Mouse (Mus musculus) forebrain, embryonic 15.5 days (tissue): ENCODE results near the gene Ssbp3. TPM values are rescaled to one million over a fixed set of nuclear protein-coding genes. Genes with fewer than 3 reads are reported as not detected.
A peak's percentile ranks its signal among the peaks of the same experiment; 100 is the strongest.

Experiments used
- ATAC-seq: fragments of 200-750 bp; cut with Nextera tagmentation; replicated peaks from 2 replicates; pipeline ENCODE4 v1.8.0; 2017; ENCODE audit warnings: mild to moderate bottlenecking, moderate TSS enrichment, moderate library complexity
- H3K27ac ChIP-seq: fragments of 300-500 bp; sonication (generic); replicated peaks from 2 replicates; pipeline ENCODE4 v1.5.1; 2015; ENCODE audit warnings: mild to moderate bottlenecking, inconsistent platforms
- H3K27me3 ChIP-seq: fragments of 300-500 bp; sonication (generic); 2 replicates; pipeline ENCODE4 v1.6.1; 2015; ENCODE audit warnings: inconsistent platforms
- H3K36me3 ChIP-seq: fragments of 300-500 bp; sonication (generic); 2 replicates; pipeline ENCODE4 v1.6.1; 2015; ENCODE audit warnings: mild to moderate bottlenecking, inconsistent platforms
- H3K4me1 ChIP-seq: fragments of 300-500 bp; sonication (generic); 2 replicates; pipeline ENCODE4 v1.6.1; 2015; ENCODE audit warnings: inconsistent platforms
- H3K4me2 ChIP-seq: fragments of 300-500 bp; sonication (generic); replicated peaks from 2 replicates; pipeline ENCODE4 v1.6.1; 2015; ENCODE audit warnings: mild to moderate bottlenecking, inconsistent platforms
- H3K4me3 ChIP-seq: fragments of 300-500 bp; sonication (generic); 2 replicates; pipeline ENCODE4 v1.5.1; 2015; ENCODE audit warnings: mild to moderate bottlenecking, inconsistent platforms
- H3K9ac ChIP-seq: fragments of 300-500 bp; sonication (generic); replicated peaks from 2 replicates; pipeline ENCODE4 v1.6.1; 2015; ENCODE audit warnings: mild to moderate bottlenecking, inconsistent platforms
- H3K9me3 ChIP-seq: fragments of 300-500 bp; sonication (generic); 2 replicates; pipeline ENCODE4 v1.6.1; 2016; ENCODE audit warnings: inconsistent platforms
- WGBS: fragments of 180-500 bp; shearing (Covaris S2); methylation state at CpG from one replicate; pipeline ENCODE4 v1.1.7; 2015; ENCODE audit warnings: mixed read lengths; 5-methylcytosine and 5-hydroxymethylcytosine counted together
- polyA plus RNA-seq: library from polyadenylated mRNA; unstranded; fragments of >200 nt; fragmentation: Nextera tagmentation; extraction: Ambion mirVana; gene quantifications from 2 replicates; pipeline ENCODE4 v1.2.1, GENCODE M21; 2015

The Ssbp3 gene
- polyA plus RNA-seq, 1 experiment from 2014 or later = 198 TPM

DNA sequence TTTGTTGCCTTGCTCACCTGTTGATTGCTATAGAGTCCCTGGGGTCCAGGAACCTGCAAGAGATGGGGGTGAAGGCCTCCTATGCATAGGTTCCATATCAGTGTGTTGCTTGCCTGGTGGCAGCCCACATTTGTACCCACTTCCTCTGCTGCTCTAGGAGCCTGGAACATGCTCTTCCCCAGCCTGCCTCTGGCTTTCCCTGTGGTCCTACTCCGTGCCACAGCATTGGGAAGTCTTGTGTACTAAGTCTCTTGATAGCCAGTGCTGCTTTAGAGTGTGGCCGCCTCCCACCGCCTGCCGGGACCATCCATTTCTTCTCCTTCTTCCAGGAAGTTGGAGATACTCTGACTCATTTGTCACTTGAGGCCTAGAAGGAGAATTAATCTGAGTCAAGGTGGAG, 13.7 kb downstream of the Ssbp3 start:
- ATAC-seq = no peak
- no peaks in the 10 kb centered on the region for H3K27me3 ChIP-seq
- no peak overlapping the region for H3K4me2 ChIP-seq
- H3K27ac ChIP-seq = no peak overlapping the region
- peaks cover 57% of the 10 kb centered on the region for H3K4me1 ChIP-seq
- H3K4me3 ChIP-seq = no peak overlapping the region
- 97% methylated on average over 4 of the region's 4 CpGs for WGBS
- no peak overlapping the region for H3K9ac ChIP-seq
- peaks cover 51% of the 10 kb centered on the region for H3K36me3 ChIP-seq
- H3K9me3 ChIP-seq = no peaks in the 10 kb centered on the region

DNA sequence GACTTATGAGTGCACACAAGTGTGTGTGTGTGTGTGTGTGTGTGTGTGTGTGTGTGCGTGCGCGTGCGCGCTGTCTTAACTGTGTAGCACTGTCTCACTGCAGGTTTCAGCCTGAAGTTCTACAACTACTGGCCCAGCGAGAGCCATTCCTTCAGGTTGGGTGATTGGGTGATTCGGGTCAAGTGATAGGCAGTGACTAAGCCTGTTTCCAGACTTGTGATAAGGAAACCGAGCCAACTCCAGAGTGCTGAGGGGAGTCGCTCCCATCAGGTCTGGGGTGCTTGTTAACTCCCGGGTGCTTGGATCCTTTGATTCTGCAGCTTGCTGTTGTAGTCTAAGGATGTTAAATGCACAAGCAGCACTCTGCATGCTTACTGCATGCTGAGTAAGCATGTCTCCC, 14.4 kb downstream of the Ssbp3 start:
- Histone ChIP-seq H3K4me3 (no peak overlapping the region), H3K27me3 (no peaks in the 10 kb centered on the region), H3K27ac (no peak overlapping the region), H3K9me3 (no peaks in the 10 kb centered on the region), H3K4me1 (peaks cover 57% of the 10 kb centered on the region), H3K4me2 (no peak overlapping the region), H3K36me3 (peaks cover 44% of the 10 kb centered on the region), H3K9ac (no peak overlapping the region)
- whole genome bisulfite sequencing = 87% methylated on average over 10 of the region's 10 CpGs
- ATAC-seq = no peak

DNA sequence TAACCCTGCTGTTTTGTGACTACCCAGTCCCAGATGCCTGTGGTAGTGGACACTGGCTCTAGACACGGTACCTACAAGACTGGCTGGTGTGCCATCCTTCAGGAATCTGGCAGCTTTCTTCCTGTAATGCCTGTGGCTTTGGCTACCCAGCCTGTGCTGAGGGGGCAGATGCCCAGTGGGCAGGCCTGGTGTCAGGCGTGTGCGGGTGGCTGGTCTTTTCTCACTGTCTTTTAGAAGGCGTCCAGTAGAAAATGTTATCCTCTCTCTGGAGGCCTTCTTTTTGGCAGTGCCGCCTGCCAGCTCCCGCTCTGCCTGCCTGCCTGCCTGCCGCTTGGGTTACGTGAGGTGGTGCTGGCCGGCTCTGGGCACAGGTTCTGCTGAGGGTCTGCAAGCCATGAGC, 15.9 kb downstream of the Ssbp3 start:
- Histone ChIP-seq H3K9me3 (no peaks in the 10 kb centered on the region), H3K27me3 (no peaks in the 10 kb centered on the region), H3K27ac (no peak overlapping the region), H3K36me3 (peaks cover 37% of the 10 kb centered on the region), H3K4me3 (no peak overlapping the region), H3K9ac (no peak overlapping the region), H3K4me1 (peaks cover 54% of the 10 kb centered on the region), H3K4me2 (no peak overlapping the region)
- no peak for ATAC-seq
- 78% methylated on average over 9 of the region's 9 CpGs for WGBS

DNA sequence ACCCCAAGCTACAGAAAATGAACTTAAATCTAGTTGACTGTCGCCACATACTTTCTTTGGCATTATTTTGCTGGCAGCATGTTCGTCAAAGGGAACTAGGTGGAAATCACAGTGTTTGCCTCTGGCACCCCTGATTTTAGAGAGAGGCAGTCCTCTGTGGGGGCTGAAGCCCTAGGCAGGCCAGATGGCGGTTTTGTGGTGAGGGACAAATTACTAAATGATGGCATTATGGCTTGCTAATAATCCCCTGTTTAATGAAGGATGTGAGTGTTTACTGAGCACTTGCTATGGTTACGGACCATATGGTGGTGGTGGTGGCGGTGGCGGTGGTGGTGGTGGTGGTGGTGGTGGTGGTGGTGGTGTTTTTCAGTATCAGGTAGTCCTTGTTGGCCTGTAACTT, 16.5 kb downstream of the Ssbp3 start:
- 42% methylated on average over 6 of the region's 6 CpGs for WGBS
- H3K4me2 ChIP-seq = no peak overlapping the region
- H3K9ac ChIP-seq = no peak overlapping the region
- ATAC-seq = no peak
- peaks cover 36% of the 10 kb centered on the region for H3K36me3 ChIP-seq
- no peaks in the 10 kb centered on the region for H3K27me3 ChIP-seq
- no peak overlapping the region for H3K27ac ChIP-seq
- no peak overlapping the region for H3K4me3 ChIP-seq
- H3K4me1 ChIP-seq = peaks cover 48% of the 10 kb centered on the region
- no peaks in the 10 kb centered on the region for H3K9me3 ChIP-seq

DNA sequence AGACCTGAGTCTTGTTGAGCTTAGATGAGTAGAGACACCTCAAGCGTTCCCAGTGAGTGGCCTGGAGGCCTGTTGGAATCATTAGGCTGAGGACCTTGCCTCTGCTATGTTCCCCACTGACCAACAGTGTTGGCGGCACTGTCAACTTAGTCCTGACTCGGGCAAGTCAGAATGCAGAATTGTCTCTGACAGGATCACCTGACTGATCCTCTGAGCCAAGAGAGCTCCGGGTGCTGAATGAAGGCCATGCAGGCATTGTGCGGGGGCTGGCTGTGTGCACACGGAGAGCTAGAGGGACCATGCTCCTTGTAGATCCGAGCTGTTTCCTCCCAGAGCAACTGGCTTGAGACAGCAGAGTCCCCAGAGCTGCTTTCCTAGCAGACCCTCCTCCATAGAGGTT, 18.5 kb downstream of the Ssbp3 start:
- H3K27me3 ChIP-seq = no peaks in the 10 kb centered on the region
- no peak; the same call in 1 of the 2 replicates for ATAC-seq
- H3K4me3 ChIP-seq = no peak overlapping the region
- H3K27ac ChIP-seq = no peak overlapping the region
- no peak overlapping the region for H3K9ac ChIP-seq
- peaks cover 49% of the 10 kb centered on the region for H3K4me1 ChIP-seq
- H3K9me3 ChIP-seq = no peaks in the 10 kb centered on the region
- WGBS = 70% methylated on average over 7 of the region's 7 CpGs
- H3K36me3 ChIP-seq = peaks cover 23% of the 10 kb centered on the region
- H3K4me2 ChIP-seq = no peak overlapping the region

DNA sequence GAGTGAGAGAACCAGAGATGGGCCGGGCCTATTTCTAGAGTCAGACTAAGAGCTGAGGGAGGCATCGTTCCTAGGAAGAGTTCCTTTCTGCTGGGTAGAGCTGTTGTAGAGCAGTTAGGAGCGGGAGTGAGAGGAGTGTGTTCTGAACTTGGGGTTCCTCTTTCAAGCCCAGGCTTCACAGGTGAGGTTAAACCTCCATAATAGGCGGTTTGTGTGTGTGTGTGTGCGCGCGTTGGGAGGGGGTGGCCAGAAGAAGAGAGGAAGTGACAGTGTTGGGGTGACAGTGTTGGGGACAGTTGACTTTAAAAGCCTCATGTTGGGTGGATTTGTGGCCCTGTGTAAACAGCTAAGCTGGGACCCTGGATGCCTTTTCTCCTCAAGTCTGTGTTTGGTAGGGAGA, 22.1 kb downstream of the Ssbp3 start:
- Histone ChIP-seq H3K4me1 (peaks cover 72% of the 10 kb centered on the region), H3K27ac (no peak overlapping the region), H3K36me3 (peaks cover 4% of the 10 kb centered on the region; the same call in 1 of the 2 replicates), H3K9me3 (no peaks in the 10 kb centered on the region), H3K27me3 (no peaks in the 10 kb centered on the region), H3K4me2 (no peak overlapping the region), H3K9ac (no peak overlapping the region), H3K4me3 (no peak overlapping the region)
- ATAC-seq = no peak
- WGBS = 93% methylated on average over 7 of the region's 7 CpGs

DNA sequence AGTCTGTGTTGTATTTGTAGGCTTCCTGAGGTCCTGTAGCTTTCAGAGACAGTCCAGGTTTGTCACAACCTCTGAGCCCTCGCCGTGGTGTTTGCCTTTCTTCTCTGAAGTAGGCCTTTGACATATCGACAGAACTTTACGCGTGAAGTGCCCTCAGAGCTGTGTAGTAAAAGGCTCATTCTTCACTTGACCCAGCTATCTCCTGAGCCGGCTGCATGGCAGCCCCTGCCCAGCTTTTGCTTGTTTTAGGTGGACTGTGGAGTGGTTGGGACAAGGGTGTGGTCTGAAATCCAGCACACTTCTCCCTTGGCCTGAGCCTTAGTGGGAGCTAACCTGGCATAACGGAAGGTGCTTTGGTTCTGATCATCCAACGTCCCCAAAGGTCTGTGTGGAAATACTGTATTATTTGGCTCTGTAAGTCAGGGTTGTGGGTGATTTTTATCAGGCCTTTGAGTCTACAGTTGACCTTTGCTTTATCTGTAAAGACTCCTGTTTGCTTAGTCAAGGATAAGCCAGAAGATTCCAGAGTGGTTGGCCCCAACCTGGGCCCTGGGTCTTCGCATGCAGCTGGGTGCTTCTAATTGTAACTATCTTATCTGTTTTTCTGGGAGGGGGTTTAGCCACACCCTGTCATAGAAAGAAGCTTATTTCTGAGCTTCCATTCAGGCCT, 23.4 kb downstream of the Ssbp3 start:
- ATAC-seq = no peak
- Histone ChIP-seq H3K9ac (no peak overlapping the region), H3K9me3 (no peaks in the 10 kb centered on the region), H3K36me3 (no peaks in the 10 kb centered on the region), H3K4me1 (peaks cover 81% of the 10 kb centered on the region), H3K27me3 (no peaks in the 10 kb centered on the region), H3K4me3 (no peak overlapping the region), H3K4me2 (no peak overlapping the region), H3K27ac (no peak overlapping the region)
- WGBS = 79% methylated on average over 9 of the region's 9 CpGs

DNA sequence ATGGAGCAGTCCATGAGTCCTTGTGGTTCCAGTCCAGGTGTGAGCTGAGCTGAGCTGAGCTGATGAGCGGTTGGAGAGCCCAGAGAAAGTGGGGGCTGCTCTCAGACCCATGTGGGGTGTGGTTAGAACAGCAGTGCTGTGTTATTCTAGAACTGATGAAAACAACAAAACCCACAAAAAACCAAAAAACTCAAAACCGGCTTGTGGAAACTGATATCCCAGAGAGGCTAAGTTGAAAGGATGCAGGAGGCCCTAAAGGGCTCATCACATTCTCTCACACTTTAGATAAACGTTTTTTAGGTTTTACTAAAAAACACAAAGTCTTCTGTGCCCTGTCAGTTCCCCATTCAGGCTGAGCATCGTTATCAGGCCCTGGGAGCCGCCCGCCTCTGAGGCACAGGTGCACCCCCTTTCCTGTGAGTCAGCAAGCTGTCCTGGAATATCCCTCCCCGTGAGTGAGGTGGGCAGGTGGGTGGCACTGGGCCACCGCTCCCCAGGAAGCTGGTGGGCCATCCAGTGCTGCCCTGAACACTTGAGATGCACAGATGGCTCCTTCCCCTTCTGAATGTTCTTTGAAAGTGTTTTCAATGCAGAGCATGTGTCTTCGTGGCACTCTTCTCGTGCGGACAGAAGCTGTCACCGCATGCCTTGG, 24.6 kb downstream of the Ssbp3 start:
- ATAC-seq = peak; percentile 12; the same call in 1 of the 2 replicates
- H3K4me3 ChIP-seq = no peak overlapping the region
- H3K9me3 ChIP-seq = no peaks in the 10 kb centered on the region
- no peaks in the 10 kb centered on the region for H3K27me3 ChIP-seq
- H3K9ac ChIP-seq = peak overlapping the region; percentile 3; the same call in 1 of the 2 replicates
- H3K36me3 ChIP-seq = no peaks in the 10 kb centered on the region
- H3K4me1 ChIP-seq = peaks cover 82% of the 10 kb centered on the region
- WGBS = 26% methylated on average over 12 of the region's 12 CpGs
- H3K27ac ChIP-seq = peak overlapping the region; percentile 87
- no peak overlapping the region for H3K4me2 ChIP-seq

DNA sequence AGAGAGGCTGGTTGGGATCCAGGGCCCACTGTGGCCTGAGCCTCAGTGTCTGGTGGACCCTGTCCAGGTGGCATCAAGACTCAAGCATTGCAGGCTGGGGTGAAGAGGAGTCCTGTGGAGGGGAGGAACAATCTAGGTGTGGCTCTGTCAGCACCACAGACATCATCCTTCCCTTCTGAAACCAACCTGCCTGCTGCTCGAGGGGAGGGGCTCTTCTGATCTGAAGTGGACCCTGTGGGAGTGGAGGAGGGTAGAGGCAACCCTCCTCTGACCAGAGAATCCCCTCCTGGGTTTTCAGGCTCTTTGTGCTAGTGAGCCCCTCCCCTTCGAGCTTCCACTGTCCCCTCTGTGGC, 25.1 kb downstream of the Ssbp3 start:
- ATAC-seq = no peak
- H3K4me2 ChIP-seq = no peak overlapping the region
- WGBS = 5% methylated on average over 2 of the region's 2 CpGs

DNA sequence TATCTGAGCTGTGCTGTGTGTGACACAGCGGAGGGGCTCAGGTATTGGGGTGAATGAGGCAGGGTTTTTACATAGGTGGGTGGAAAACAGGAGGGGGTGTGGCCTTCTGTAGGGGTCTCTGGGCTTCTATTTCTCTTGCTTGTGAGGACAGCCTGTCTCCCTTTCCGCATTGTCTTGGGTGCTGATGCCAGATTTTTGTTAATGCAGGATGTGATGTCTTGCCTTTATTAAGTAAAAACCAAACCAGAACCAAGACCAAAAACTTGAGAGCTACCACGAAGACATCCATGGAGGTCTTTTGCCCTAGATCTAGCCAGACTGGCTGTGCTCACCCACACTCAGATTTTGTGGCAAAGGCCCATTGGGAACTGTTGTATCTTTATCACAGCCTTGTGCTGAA, 25.5 kb downstream of the Ssbp3 start:
- Histone ChIP-seq H3K27ac (peak overlapping the region; percentile 87), H3K36me3 (no peaks in the 10 kb centered on the region), H3K4me3 (no peak overlapping the region), H3K27me3 (no peaks in the 10 kb centered on the region), H3K4me2 (no peak overlapping the region), H3K9me3 (no peaks in the 10 kb centered on the region), H3K4me1 (peaks cover 80% of the 10 kb centered on the region), H3K9ac (no peak overlapping the region)
- 47% methylated on average over 3 of the region's 3 CpGs for WGBS
- no peak for ATAC-seq

More for the DNA sequence above, 25.1 kb downstream of the Ssbp3 start:
- H3K4me1 ChIP-seq = peaks cover 80% of the 10 kb centered on the region
- no peaks in the 10 kb centered on the region for H3K36me3 ChIP-seq
- H3K9me3 ChIP-seq = no peaks in the 10 kb centered on the region
- peak overlapping the region; percentile 87 for H3K27ac ChIP-seq
- H3K9ac ChIP-seq = peak overlapping the region; percentile 3; the same call in 1 of the 2 replicates
- no peaks in the 10 kb centered on the region for H3K27me3 ChIP-seq
- no peak overlapping the region for H3K4me3 ChIP-seq

DNA sequence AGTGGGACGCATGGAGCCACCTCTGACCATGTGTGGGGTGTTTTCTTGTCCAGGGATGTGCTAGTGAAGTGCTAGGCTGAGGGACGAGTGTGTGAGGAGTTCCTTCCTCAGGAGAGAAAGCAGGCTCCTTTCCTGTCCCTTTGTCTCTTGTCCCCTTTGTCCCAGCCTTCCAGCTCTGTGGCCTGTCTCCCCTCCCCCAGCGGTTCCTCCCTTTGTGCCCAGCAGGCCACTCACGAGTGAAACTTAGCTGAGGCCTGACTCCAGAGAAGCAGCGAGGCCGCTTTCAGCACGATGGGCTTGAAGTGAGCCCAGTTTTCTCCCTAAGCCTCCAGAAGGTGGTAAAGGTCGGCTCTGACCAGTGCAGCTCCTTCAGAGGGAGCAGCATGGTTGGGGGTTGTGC, 26.2 kb downstream of the Ssbp3 start:
- no peak for ATAC-seq
- peaks cover 86% of the 10 kb centered on the region for H3K4me1 ChIP-seq
- peak overlapping the region; percentile 87 for H3K27ac ChIP-seq
- no peaks in the 10 kb centered on the region for H3K9me3 ChIP-seq
- no peaks in the 10 kb centered on the region for H3K36me3 ChIP-seq
- no peaks in the 10 kb centered on the region for H3K27me3 ChIP-seq
- H3K4me3 ChIP-seq = no peak overlapping the region
- H3K4me2 ChIP-seq = no peak overlapping the region
- 11% methylated on average over 8 of the region's 8 CpGs for WGBS
- H3K9ac ChIP-seq = peak overlapping the region; percentile 40; the same call in 1 of the 2 replicates

DNA sequence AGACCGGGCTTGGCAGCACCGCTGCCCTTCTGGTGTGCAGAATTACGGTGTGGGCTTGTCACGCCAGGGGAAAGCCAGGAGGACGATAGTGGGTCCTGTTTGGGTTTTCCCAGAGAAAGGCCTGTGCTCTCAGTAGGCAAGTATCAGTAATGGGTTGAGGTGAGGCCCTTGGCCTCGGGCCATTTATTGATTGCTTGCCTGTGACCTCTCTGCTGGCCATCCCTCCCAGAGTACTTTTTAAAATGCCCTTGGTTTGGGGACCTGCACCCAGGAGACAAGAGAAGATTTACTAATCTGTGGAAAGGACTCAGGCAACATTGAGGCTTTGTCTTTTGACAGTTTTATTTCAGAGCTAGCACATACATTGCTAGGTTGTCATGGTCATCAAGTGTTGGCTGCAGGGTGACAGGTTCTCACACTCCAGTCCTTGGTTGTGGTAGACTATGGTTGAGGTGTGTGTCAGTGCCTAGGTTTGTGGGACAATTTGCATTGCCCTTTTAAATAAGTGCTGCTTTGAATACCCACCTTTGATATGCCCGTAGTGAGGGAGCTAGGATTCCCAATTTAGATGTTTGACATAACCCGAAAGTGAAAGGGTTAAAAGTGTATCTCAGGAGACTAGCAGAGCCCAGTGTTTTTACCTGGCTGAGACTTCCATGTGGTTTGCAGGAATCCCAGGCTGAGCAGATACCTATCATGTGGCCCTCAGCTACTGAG, 28.2 kb downstream of the Ssbp3 start:
- H3K27ac ChIP-seq = peak overlapping the region; percentile 87
- no peaks in the 10 kb centered on the region for H3K27me3 ChIP-seq
- H3K9me3 ChIP-seq = no peaks in the 10 kb centered on the region
- 34% methylated on average over 8 of the region's 8 CpGs for whole genome bisulfite sequencing
- peaks cover 98% of the 10 kb centered on the region for H3K4me1 ChIP-seq
- no peak overlapping the region for H3K4me3 ChIP-seq
- H3K9ac ChIP-seq = no peak overlapping the region
- H3K4me2 ChIP-seq = peak overlapping the region; percentile 26
- ATAC-seq = no peak
- no peaks in the 10 kb centered on the region for H3K36me3 ChIP-seq
